Mouse (Mus musculus): ENCODE results near the gene Sf3b6. TPM values are rescaled to one million over a fixed set of nuclear protein-coding genes. Genes with fewer than 3 reads are reported as not detected.
"Not testable (repeated sequence)": the region's sequence is repeated elsewhere in the genome, so short reads cannot be mapped to it uniquely, and the experiment has no call there.

Gene Sf3b6
- 96.1 and 117 TPM in 2 replicates for polyA plus RNA-seq (2015; fragmentation: Nextera tagmentation; extraction: Ambion mirVana)

- H3K36me3 ChIP-seq, result peaks cover 25% of the 10 kb centered on the region
- peak; percentile 96 for ATAC-seq (ENCODE audit: extremely low read depth, insufficient number of reproducible peaks, low FRiP score, low TSS enrichment)
- peaks cover 21% of the 10 kb centered on the region for H3K4me1 ChIP-seq
- H3K9ac ChIP-seq, result peak within 1 kb of the TSS; percentile 89
- H3K4me2 ChIP-seq, result peak within 1 kb of the TSS; percentile 89
- H3K9me3 ChIP-seq, result no peaks in the 10 kb centered on the region
- no peaks in the 10 kb centered on the region for H3K27me3 ChIP-seq (replicated peaks)
- peak within 1 kb of the TSS; percentile 92 for H3K27ac ChIP-seq (replicated peaks)
- under 1% methylated on average over 49 of the region's 49 CpGs for WGBS
- peak within 1 kb of the TSS; percentile 89 for H3K4me3 ChIP-seq
These were observed at the start of gene Sf3b6 for GRCm38 (mm10) chr12:4817361-4818101. TSS of gene Sf3b6 (plus strand) at chr12:4817544.

GRCm38 (mm10) chr12:4768492-4769332 lies 48.6 kb upstream of the Sf3b6 start, which contains the start of the genes Pfn4 and Fam228b:
TSS of gene Pfn4 (plus strand) at chr12:4769022.
TSS of gene Fam228b (minus strand) at chr12:4769267.
- Histone ChIP-seq H3K4me2 (peak within 1 kb of the TSS; percentile 78), H3K27ac (replicated peaks) (peak within 1 kb of the TSS; percentile 84), H3K4me1 (peaks cover 5% of the 10 kb centered on the region), H3K9me3 (no peaks in the 10 kb centered on the region), H3K27me3 (replicated peaks) (no peaks in the 10 kb centered on the region), H3K36me3 (no peaks in the 10 kb centered on the region), H3K9ac (peak within 1 kb of the TSS; percentile 86), H3K4me3 (peak within 1 kb of the TSS; percentile 66)
- peak; percentile 90 for ATAC-seq (ENCODE audit: extremely low read depth, insufficient number of reproducible peaks, low FRiP score, low TSS enrichment)
- 3% methylated on average over 54 of the region's 61 CpGs for WGBS

- peaks cover 5% of the 10 kb centered on the region for H3K4me1 ChIP-seq
- no peaks in the 10 kb centered on the region for H3K27me3 ChIP-seq (replicated peaks)
- H3K4me2 ChIP-seq, result peak overlapping the region; percentile 78
- ATAC-seq (ENCODE audit: extremely low read depth, insufficient number of reproducible peaks, low FRiP score, low TSS enrichment), result peak; percentile 11; the same call in 1 of the 2 replicates
- H3K9me3 ChIP-seq, result no peaks in the 10 kb centered on the region
- WGBS, result 19% methylated on average over 13 of the region's 13 CpGs
- H3K9ac ChIP-seq, result peak overlapping the region; percentile 86
- peak overlapping the region; percentile 66 for H3K4me3 ChIP-seq
- no peaks in the 10 kb centered on the region for H3K36me3 ChIP-seq
- peak overlapping the region; percentile 84 for H3K27ac ChIP-seq (replicated peaks)
These were observed 48.0 kb upstream of the Sf3b6 start for GRCm38 (mm10) chr12:4769333-4769723.

- H3K9ac ChIP-seq, result no peak overlapping the region
- no peaks in the 10 kb centered on the region for H3K9me3 ChIP-seq
- H3K27ac ChIP-seq (replicated peaks), result no peak overlapping the region
- H3K27me3 ChIP-seq (replicated peaks), result no peaks in the 10 kb centered on the region
- H3K4me3 ChIP-seq, result no peak overlapping the region
- ATAC-seq (ENCODE audit: extremely low read depth, insufficient number of reproducible peaks, low FRiP score, low TSS enrichment), result no peak
- no peaks in the 10 kb centered on the region for H3K36me3 ChIP-seq
- 77% methylated on average over 8 of the region's 8 CpGs for WGBS
- no peak overlapping the region for H3K4me2 ChIP-seq
- no peaks in the 10 kb centered on the region for H3K4me1 ChIP-seq
These were observed 42.3 kb upstream of the Sf3b6 start for GRCm38 (mm10) chr12:4774895-4775587.

GRCm38 (mm10) chr12:4775588-4775949 lies 41.8 kb upstream of the Sf3b6 start:
- Histone ChIP-seq H3K4me3 (no peak overlapping the region), H3K27me3 (replicated peaks) (no peaks in the 10 kb centered on the region), H3K36me3 (no peaks in the 10 kb centered on the region), H3K4me1 (no peaks in the 10 kb centered on the region), H3K4me2 (no peak overlapping the region), H3K9ac (no peak overlapping the region), H3K9me3 (no peaks in the 10 kb centered on the region), H3K27ac (replicated peaks) (no peak overlapping the region)
- ATAC-seq (ENCODE audit: extremely low read depth, insufficient number of reproducible peaks, low FRiP score, low TSS enrichment), result no peak
- WGBS, result 65% methylated on average over 9 of the region's 9 CpGs

GRCm38 (mm10) chr12:4777734-4778133 lies 39.6 kb upstream of the Sf3b6 start:
- Histone ChIP-seq H3K4me1 (no peaks in the 10 kb centered on the region), H3K36me3 (no peaks in the 10 kb centered on the region), H3K4me3 (no peak overlapping the region), H3K9ac (no peak overlapping the region), H3K27me3 (replicated peaks) (no peaks in the 10 kb centered on the region), H3K27ac (replicated peaks) (no peak overlapping the region), H3K9me3 (no peaks in the 10 kb centered on the region), H3K4me2 (no peak overlapping the region)
- WGBS, result 72% methylated on average over 6 of the region's 6 CpGs
- no peak for ATAC-seq (ENCODE audit: extremely low read depth, insufficient number of reproducible peaks, low FRiP score, low TSS enrichment)

GRCm38 (mm10) chr12:4780245-4780644 lies 37.1 kb upstream of the Sf3b6 start:
- Histone ChIP-seq H3K9ac (no peak overlapping the region), H3K27ac (replicated peaks) (no peak overlapping the region), H3K4me3 (no peak overlapping the region), H3K9me3 (no peaks in the 10 kb centered on the region), H3K36me3 (no peaks in the 10 kb centered on the region), H3K27me3 (replicated peaks) (no peaks in the 10 kb centered on the region), H3K4me2 (no peak overlapping the region), H3K4me1 (no peaks in the 10 kb centered on the region)
- ATAC-seq (ENCODE audit: extremely low read depth, insufficient number of reproducible peaks, low FRiP score, low TSS enrichment), result no peak
- 56% methylated on average over 2 of the region's 2 CpGs for WGBS

- Histone ChIP-seq H3K9ac (no peak overlapping the region), H3K4me2 (no peak overlapping the region), H3K36me3 (no peaks in the 10 kb centered on the region), H3K27me3 (replicated peaks) (no peaks in the 10 kb centered on the region), H3K27ac (replicated peaks) (no peak overlapping the region), H3K9me3 (no peaks in the 10 kb centered on the region), H3K4me1 (no peaks in the 10 kb centered on the region), H3K4me3 (no peak overlapping the region)
- ATAC-seq (ENCODE audit: extremely low read depth, insufficient number of reproducible peaks, low FRiP score, low TSS enrichment), result no peak
- 77% methylated on average over 1 of the region's 1 CpGs for WGBS
These were observed 36.1 kb upstream of the Sf3b6 start for GRCm38 (mm10) chr12:4781270-4781669.

GRCm38 (mm10) chr12:4781725-4782404 lies 35.5 kb upstream of the Sf3b6 start:
- not testable (repeated sequence) for ATAC-seq (ENCODE audit: extremely low read depth, insufficient number of reproducible peaks, low FRiP score, low TSS enrichment); H3K27ac ChIP-seq (replicated peaks); H3K4me2 ChIP-seq; H3K9me3 ChIP-seq; H3K36me3 ChIP-seq; H3K4me3 ChIP-seq; H3K27me3 ChIP-seq (replicated peaks); H3K4me1 ChIP-seq; H3K9ac ChIP-seq
- WGBS, result 71% methylated on average over 9 of the region's 9 CpGs

GRCm38 (mm10) chr12:4783598-4783997 lies 33.7 kb upstream of the Sf3b6 start:
- Histone ChIP-seq H3K27me3 (replicated peaks) (no peaks in the 10 kb centered on the region), H3K4me2 (no peak overlapping the region), H3K36me3 (no peaks in the 10 kb centered on the region), H3K27ac (replicated peaks) (no peak overlapping the region), H3K9me3 (no peaks in the 10 kb centered on the region), H3K4me1 (no peaks in the 10 kb centered on the region), H3K9ac (no peak overlapping the region), H3K4me3 (no peak overlapping the region)
- WGBS, result 50% methylated on average over 5 of the region's 5 CpGs
- ATAC-seq (ENCODE audit: extremely low read depth, insufficient number of reproducible peaks, low FRiP score, low TSS enrichment), result no peak

- Histone ChIP-seq H3K9me3 (no peaks in the 10 kb centered on the region), H3K9ac (no peak overlapping the region), H3K27ac (replicated peaks) (no peak overlapping the region), H3K36me3 (no peaks in the 10 kb centered on the region), H3K4me3 (no peak overlapping the region), H3K4me1 (no peaks in the 10 kb centered on the region), H3K27me3 (replicated peaks) (no peaks in the 10 kb centered on the region), H3K4me2 (no peak overlapping the region)
- ATAC-seq (ENCODE audit: extremely low read depth, insufficient number of reproducible peaks, low FRiP score, low TSS enrichment), result no peak
- 56% methylated on average over 2 of the region's 2 CpGs for WGBS
These were observed 32.9 kb upstream of the Sf3b6 start for GRCm38 (mm10) chr12:4784466-4784865.
